Mouse (Mus musculus): ENCODE measurements at regions not wholly inside any gene's neighbourhood (a gene's known extent, or its start where the extent isn't known, plus 50 kb on each side); places are given as distances from the start of the nearest gene placed in this dataset.

GRCm38 (mm10) chr2:162864571-162864970 is 66.8 kb upstream of the Srsf6 start:
- TF ChIP-seq CTCF (IDR thresholded peaks at IDR 0.05; ENCODE audit: borderline replicate concordance, extremely low read depth, insufficient read depth, insufficient read length) = no peak
- TF ChIP-seq POLR2A (IDR thresholded peaks at IDR 0.05; ENCODE audit: borderline replicate concordance, extremely low read depth, insufficient read depth, insufficient read length, poor library complexity, severe bottlenecking) = no peak
